Mouse (Mus musculus) hindbrain, embryonic 13.5 days (tissue): Measurements from ENCODE around the gene Rbmx. TPM values are rescaled to one million over a fixed set of nuclear protein-coding genes. Genes with fewer than 3 reads are reported as not detected.

Source experiments
- ATAC-seq: fragments of 200-750 bp; cut with Nextera tagmentation; 2 replicates; pipeline ENCODE4 v1.8.0; 2017; ENCODE audit warnings: moderate TSS enrichment; ENCODE audit not compliant: low FRiP score
- H3K27ac ChIP-seq: fragments of 300-500 bp; sonication (generic); 2 replicates; pipeline ENCODE4 v1.5.1; 2015; ENCODE audit warnings: inconsistent platforms, mild to moderate bottlenecking, moderate library complexity
- H3K27me3 ChIP-seq: fragments of 300-500 bp; sonication (generic); 2 replicates; pipeline ENCODE4 v1.6.1; 2015; ENCODE audit warnings: mild to moderate bottlenecking, inconsistent platforms
- H3K36me3 ChIP-seq: fragments of 300-500 bp; sonication (generic); 2 replicates; pipeline ENCODE4 v1.6.1; 2015; ENCODE audit warnings: mild to moderate bottlenecking, inconsistent platforms
- H3K4me1 ChIP-seq: fragments of 300-500 bp; sonication (generic); replicated peaks from 2 replicates; pipeline ENCODE4 v1.6.1; 2015; ENCODE audit warnings: inconsistent platforms
- H3K4me2 ChIP-seq: fragments of 300-500 bp; sonication (generic); 2 replicates; pipeline ENCODE4 v1.6.1; 2015; ENCODE audit warnings: inconsistent platforms, mild to moderate bottlenecking, moderate library complexity
- H3K4me3 ChIP-seq: fragments of 300-500 bp; sonication (generic); 2 replicates; pipeline ENCODE4 v1.5.1; 2015; ENCODE audit warnings: mild to moderate bottlenecking, inconsistent platforms
- H3K9ac ChIP-seq: fragments of 300-500 bp; sonication (generic); 2 replicates; pipeline ENCODE4 v1.6.1; 2015; ENCODE audit warnings: mild to moderate bottlenecking, inconsistent platforms
- H3K9me3 ChIP-seq: fragments of 300-500 bp; sonication (generic); 2 replicates; pipeline ENCODE4 v1.6.1; 2016; ENCODE audit warnings: inconsistent platforms
- WGBS: fragments of 180-500 bp; shearing (Covaris S2); methylation state at CpG from one replicate; pipeline ENCODE4 v1.1.7; 2015; 5-methylcytosine and 5-hydroxymethylcytosine counted together
- polyA plus RNA-seq: library from polyadenylated mRNA; unstranded; fragments of >200 nt; fragmentation: Nextera tagmentation; extraction: Ambion mirVana; gene quantifications from 2 replicates; pipeline ENCODE4 v1.2.1, GENCODE M21; 2015

Gene Rbmx
- polyA plus RNA-seq: 221 and 224 TPM in 2 replicates

DNA sequence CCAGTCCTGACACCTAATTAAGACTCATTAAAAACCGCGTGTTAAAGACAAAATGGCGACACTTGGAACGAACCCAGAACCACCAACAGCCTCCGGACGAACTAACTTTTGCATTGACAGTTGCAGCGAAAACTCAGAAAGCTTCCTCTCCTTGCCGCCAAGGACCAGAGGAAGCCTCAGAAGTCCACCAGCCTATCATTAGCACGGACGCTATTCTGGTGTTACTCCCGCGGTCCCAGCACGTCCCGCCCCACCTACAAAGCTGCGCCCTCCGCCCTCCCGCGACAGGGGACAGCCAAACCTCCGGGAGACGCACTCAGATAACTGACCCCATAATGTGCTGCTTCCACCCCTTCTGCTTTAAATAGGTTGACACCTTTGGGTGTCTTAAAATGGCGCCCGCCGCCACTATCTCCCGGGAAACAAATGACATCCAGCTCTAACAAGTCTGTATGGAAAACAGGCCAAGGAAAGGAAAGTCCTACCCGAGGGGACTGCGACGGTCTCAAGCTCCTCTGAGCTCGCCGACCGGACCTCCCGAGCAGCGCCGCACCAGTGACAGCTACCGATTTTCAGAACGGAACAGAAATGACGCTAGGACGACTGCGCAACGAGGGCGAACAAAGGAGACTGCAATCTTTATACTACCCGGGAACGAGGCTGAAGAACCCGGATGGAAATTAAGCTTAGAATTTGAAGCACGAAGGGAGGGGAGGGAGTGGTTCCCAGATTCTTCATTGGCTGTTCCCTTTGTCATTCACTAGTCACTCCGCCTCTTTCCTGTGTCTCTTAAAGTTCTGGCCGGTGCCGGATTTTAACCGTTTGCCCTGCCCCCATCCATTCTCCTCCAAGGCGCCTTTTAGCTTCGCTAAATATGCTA is at the start of gene Rbmx:
Rbmx (minus strand) TSS at position 670 of the 880 bp plus-strand sequence.
- Histone ChIP-seq H3K4me1 (peaks cover 4% of the 10 kb centered on the region; the same call in 1 of the 2 replicates), H3K9ac (peak within 1 kb of the TSS; percentile 77), H3K27me3 (no peaks in the 10 kb centered on the region), H3K36me3 (peaks cover 20% of the 10 kb centered on the region), H3K27ac (peak within 1 kb of the TSS; percentile 94), H3K4me3 (peak within 1 kb of the TSS; percentile 56), H3K4me2 (peak within 1 kb of the TSS; percentile 58), H3K9me3 (no peaks in the 10 kb centered on the region)
- WGBS: 20% methylated on average over 50 of the region's 50 CpGs
- peak; percentile 96 for ATAC-seq

DNA sequence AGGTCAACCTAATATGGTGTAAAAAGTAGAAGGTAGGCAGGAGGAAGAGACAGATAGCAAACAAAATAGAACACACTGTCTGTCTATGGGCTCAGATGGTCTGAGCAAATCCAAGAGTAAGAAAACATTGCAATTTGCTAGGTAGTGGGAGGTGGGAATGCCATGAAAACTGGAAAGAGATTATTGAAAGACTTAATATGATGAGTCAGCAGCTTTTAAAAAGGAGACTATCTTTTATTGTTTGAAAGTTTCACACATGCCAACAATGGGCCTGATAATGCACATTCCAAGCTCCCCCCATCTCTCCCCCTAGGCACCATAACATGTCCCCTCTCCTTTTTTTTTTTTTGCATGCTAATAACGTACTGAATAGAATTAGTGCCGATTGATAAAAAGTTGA is 41.1 kb upstream of the Rbmx start:
- H3K9me3 ChIP-seq: no peaks in the 10 kb centered on the region
- WGBS: 92% methylated on average over 2 of the region's 2 CpGs
- no peak overlapping the region for H3K4me2 ChIP-seq

DNA sequence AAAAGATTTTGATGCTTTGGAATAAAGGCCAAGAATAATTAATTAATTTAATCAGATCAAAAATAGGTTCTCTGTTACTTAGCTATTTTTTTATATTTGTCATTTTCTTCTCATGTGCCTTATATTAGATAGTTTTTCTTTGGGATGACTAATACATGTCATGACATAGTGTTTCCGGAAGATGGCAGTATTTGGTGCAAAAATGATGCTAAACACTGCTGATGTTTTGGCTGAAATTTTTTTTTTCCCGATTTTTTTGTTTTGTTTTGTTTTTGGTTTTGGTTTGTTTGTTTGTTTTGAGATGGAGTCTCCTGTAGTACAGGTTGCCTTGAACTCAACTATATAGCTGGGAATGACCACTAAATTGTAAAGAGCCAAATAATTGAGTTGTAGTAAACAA is 38.8 kb upstream of the Rbmx start:
- no peaks in the 10 kb centered on the region for H3K4me1 ChIP-seq
- no peak overlapping the region for H3K27ac ChIP-seq
- H3K9me3 ChIP-seq: no peaks in the 10 kb centered on the region
- ATAC-seq: no peak
- H3K4me3 ChIP-seq: no peak overlapping the region
- no peaks in the 10 kb centered on the region for H3K27me3 ChIP-seq
- no peak overlapping the region for H3K9ac ChIP-seq
- no peaks in the 10 kb centered on the region for H3K36me3 ChIP-seq
- no peak overlapping the region for H3K4me2 ChIP-seq
- WGBS: 8% methylated on average over 2 of the region's 2 CpGs

More for the DNA sequence above, 41.1 kb upstream of the Rbmx start:
- Histone ChIP-seq H3K27ac (no peak overlapping the region), H3K4me1 (no peaks in the 10 kb centered on the region), H3K4me3 (no peak overlapping the region), H3K9ac (no peak overlapping the region), H3K27me3 (no peaks in the 10 kb centered on the region), H3K36me3 (no peaks in the 10 kb centered on the region)
- no peak for ATAC-seq

DNA sequence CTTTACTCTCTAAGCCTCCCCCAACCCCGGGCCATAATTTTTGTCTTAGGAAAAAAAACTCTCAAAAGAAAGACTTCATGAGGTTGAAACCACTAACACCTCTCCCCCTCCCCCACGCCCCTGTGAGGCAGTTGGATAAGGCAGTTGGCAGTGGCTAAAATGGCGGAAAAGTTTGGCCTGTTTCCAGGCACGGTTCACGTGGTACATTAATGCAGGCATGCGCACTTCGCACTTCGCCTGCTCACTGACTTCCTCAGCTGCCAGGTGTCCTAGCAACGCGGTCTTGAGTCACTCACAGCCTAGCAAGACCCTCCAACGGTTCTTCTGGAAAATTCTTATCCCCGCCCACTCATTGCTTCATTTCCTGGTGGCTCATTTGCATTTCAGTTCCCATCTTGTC is 15.9 kb upstream of the Rbmx start, which contains the start of gene Gm364:
Gm364 (plus strand) TSS at position 386 of the 400 bp plus-strand sequence.
- WGBS: 92% methylated on average over 12 of the region's 12 CpGs
- Histone ChIP-seq H3K36me3 (no peaks in the 10 kb centered on the region), H3K4me2 (no peak within 1 kb of the TSS), H3K4me1 (no peaks in the 10 kb centered on the region), H3K4me3 (no peak within 1 kb of the TSS), H3K9ac (no peak within 1 kb of the TSS), H3K27ac (no peak within 1 kb of the TSS), H3K27me3 (no peaks in the 10 kb centered on the region), H3K9me3 (no peaks in the 10 kb centered on the region)
- ATAC-seq: no peak

DNA sequence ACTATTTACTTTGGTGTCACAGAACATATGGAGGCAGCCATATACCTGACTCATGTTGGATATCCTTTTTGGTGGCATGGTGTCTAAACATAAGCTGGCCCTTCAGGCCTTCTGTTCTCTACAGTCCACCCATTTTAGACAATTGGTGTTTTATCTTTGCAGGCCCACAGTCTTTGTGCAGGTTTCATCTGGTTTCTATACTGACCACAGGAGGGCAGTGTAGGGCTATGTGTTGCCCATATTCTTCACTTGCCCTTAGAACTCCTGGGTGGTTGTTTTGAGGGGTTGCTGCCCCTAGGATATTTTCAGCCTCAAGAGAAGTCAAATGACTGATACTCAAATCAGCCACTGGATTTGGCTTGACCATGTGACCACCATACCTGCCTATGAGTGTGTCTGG is 10.8 kb upstream of the Rbmx start:
- Histone ChIP-seq H3K4me2 (no peak overlapping the region), H3K9ac (no peak overlapping the region), H3K27me3 (no peaks in the 10 kb centered on the region), H3K36me3 (no peaks in the 10 kb centered on the region), H3K4me3 (no peak overlapping the region), H3K27ac (no peak overlapping the region), H3K9me3 (no peaks in the 10 kb centered on the region), H3K4me1 (no peaks in the 10 kb centered on the region)
- ATAC-seq: no peak

DNA sequence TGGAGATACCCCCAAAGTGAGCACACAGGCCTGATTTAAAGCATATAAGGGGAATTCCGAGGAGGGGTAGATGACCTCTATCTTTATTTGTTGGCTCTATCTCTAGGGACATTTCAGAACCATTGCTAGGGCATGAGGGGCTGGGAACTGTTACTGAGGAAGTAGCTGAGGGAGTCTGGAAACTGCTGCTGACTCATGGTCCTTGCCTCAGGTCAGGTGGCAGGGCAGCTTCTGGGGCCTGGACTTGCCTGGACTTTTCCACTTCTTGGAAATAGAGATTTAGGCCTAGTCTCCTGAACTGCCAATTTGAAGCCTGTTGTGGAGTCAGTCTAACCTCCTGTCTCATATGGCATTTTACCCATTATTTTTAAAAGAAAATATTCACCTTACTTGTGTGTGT is 8.6 kb upstream of the Rbmx start:
- no peak overlapping the region for H3K9ac ChIP-seq
- no peaks in the 10 kb centered on the region for H3K27me3 ChIP-seq
- no peaks in the 10 kb centered on the region for H3K4me1 ChIP-seq
- ATAC-seq: no peak
- no peak overlapping the region for H3K27ac ChIP-seq
- H3K4me2 ChIP-seq: no peak overlapping the region
- no peaks in the 10 kb centered on the region for H3K36me3 ChIP-seq
- H3K9me3 ChIP-seq: no peaks in the 10 kb centered on the region
- H3K4me3 ChIP-seq: no peak overlapping the region
- 86% methylated on average over 1 of the region's 1 CpGs for WGBS

DNA sequence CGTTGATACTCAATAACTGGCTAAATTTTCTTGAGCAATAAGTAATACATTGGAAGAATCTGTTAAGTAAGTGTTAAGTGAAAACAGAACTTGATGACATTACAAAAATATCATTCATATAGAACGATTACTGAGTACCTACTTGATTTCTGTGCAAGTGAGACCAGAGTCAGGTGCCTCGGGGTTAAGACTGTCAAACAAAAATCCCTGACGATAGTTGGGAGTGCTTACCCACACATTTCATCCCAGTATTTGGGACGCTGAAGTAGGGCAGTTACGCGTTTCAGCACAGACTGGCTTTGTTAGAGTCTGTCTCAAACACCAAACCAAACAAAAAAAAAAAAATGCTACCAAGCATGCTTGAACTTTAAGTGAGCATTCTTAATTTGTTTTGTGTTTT is 576 bp upstream of the Rbmx start:
- H3K27ac ChIP-seq: no peak overlapping the region
- no peaks in the 10 kb centered on the region for H3K9me3 ChIP-seq

DNA sequence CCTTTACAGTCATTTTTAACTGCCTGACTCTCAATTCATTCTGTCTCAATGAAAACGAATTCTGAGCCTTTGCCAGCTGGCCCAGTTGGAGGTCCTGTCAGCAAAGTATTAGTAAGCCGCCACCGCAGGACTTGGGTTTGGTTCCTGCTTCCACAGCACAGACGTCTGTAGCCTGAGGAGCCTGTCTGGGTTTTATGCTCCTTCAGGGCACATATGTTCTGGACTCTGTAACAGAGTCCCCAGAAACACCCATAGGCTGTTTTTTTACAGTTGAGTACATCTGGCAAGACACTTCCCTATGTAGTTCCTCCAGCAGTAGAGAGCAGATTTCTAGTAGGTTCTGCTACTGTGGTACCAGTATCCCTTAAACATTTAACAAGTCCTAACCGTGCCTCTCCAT is 11.9 kb downstream of the Rbmx start:
- Histone ChIP-seq H3K27me3 (no peaks in the 10 kb centered on the region), H3K9ac (no peak overlapping the region), H3K4me3 (no peak overlapping the region), H3K4me1 (no peaks in the 10 kb centered on the region), H3K27ac (no peak overlapping the region), H3K36me3 (peaks cover 44% of the 10 kb centered on the region), H3K9me3 (no peaks in the 10 kb centered on the region), H3K4me2 (no peak overlapping the region)
- WGBS: 63% methylated on average over 5 of the region's 5 CpGs
- peak; percentile 61; the same call in 1 of the 2 replicates for ATAC-seq

More for the DNA sequence above, 576 bp upstream of the Rbmx start:
- H3K4me1 ChIP-seq: peaks cover 4% of the 10 kb centered on the region; the same call in 1 of the 2 replicates
- no peaks in the 10 kb centered on the region for H3K27me3 ChIP-seq
- ATAC-seq: peak; percentile 47
- H3K4me2 ChIP-seq: peak overlapping the region; percentile 46
- H3K9ac ChIP-seq: no peak overlapping the region
- peaks cover 15% of the 10 kb centered on the region for H3K36me3 ChIP-seq
- peak overlapping the region; percentile 56 for H3K4me3 ChIP-seq
- 18% methylated on average over 7 of the region's 7 CpGs for WGBS

DNA sequence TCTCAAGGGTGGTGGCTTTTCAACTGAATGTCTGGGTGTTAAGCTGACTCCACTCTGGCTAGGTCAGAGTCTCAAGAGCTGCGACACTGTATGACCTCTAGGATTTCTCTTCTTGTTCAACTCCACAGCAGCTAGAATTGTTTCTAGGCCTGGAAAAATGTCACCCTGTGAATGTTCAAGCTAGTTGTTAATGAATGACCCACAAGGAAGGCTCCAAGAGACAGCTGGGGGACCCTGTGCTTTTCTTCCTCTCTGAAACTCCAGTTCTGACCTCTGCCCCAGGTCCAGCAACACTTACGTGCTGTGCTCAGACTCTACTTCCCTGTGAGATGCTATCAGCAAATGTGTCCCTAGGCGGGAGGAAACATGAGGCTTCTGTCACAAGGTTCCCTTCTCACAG is 14.3 kb downstream of the Rbmx start:
- no peak for ATAC-seq
- H3K4me1 ChIP-seq: no peaks in the 10 kb centered on the region
- no peak overlapping the region for H3K27ac ChIP-seq
- 79% methylated on average over 3 of the region's 3 CpGs for WGBS
- H3K36me3 ChIP-seq: peaks cover 36% of the 10 kb centered on the region
- H3K4me2 ChIP-seq: no peak overlapping the region
- no peak overlapping the region for H3K9ac ChIP-seq
- no peak overlapping the region for H3K4me3 ChIP-seq
- no peaks in the 10 kb centered on the region for H3K9me3 ChIP-seq
- H3K27me3 ChIP-seq: no peaks in the 10 kb centered on the region

DNA sequence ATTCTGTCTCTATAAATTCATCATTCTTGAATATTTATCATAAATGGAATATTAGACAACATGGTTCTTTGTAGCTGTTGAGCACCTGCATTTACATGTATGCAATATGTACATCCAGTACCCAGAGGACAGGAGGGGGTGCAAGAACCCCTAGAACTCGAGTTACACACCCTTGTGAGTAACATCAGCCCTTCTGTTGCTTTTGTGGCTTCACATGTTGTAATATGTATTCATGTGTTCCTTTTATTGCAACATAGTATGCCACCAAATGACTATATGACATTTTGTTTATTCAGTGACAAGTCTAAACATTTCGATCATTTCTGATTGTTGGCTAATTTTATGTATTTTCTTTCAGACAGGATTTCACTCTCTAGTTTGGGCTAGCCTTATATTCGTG is 15.7 kb downstream of the Rbmx start:
- H3K27ac ChIP-seq: no peak overlapping the region
- no peaks in the 10 kb centered on the region for H3K9me3 ChIP-seq
- H3K4me3 ChIP-seq: no peak overlapping the region
- ATAC-seq: no peak
- H3K4me1 ChIP-seq: no peaks in the 10 kb centered on the region
- WGBS: 77% methylated on average over 3 of the region's 3 CpGs
- no peaks in the 10 kb centered on the region for H3K27me3 ChIP-seq
- H3K36me3 ChIP-seq: peaks cover 33% of the 10 kb centered on the region
- no peak overlapping the region for H3K4me2 ChIP-seq
- no peak overlapping the region for H3K9ac ChIP-seq

DNA sequence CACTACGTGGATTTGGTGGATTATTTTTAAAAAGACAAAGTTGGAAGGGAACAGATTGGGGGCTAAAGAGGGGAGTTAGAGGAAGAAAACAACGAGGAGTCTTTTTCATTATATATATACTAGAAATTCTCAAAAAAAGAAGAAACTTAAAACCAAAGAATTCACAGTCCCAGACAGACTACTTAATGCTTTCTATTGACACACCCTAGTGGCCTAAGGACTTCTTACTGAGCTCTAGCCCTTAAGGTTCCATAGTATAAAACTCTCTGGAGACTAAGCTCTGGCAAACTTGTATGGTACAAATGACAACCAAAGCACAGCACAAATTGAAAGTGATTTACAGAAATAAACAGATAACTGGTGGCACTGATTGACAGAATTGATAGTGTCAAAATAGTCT is 18.8 kb downstream of the Rbmx start:
- no peak overlapping the region for H3K9ac ChIP-seq
- peaks cover 19% of the 10 kb centered on the region for H3K36me3 ChIP-seq
- H3K4me2 ChIP-seq: no peak overlapping the region
- H3K4me3 ChIP-seq: no peak overlapping the region
- no peaks in the 10 kb centered on the region for H3K9me3 ChIP-seq
- no peaks in the 10 kb centered on the region for H3K4me1 ChIP-seq
- ATAC-seq: no peak
- 91% methylated on average over 2 of the region's 2 CpGs for WGBS
- no peak overlapping the region for H3K27ac ChIP-seq
- H3K27me3 ChIP-seq: no peaks in the 10 kb centered on the region

DNA sequence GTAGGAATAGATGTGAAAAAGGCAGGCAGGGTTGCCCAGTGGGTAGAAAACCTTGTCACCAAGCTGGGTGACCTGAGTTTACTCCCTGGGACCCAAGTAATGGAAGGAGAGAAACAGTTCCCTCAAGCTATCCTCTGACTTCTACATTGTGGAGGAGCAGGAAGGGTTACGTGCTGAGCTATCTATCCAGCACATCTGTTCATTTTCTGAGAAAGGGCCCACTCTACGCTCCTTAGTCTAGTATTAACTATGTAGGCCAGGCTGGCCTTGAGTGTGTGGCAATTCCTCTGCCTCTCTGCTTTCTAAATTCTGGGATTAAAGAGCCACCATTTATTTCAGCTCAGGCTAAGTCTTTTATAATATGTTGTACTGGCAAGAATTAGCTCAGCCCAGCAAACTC is 19.3 kb downstream of the Rbmx start:
- ATAC-seq: no peak
- H3K27me3 ChIP-seq: no peaks in the 10 kb centered on the region
- peaks cover 16% of the 10 kb centered on the region for H3K36me3 ChIP-seq
- 89% methylated on average over 2 of the region's 2 CpGs for WGBS
- H3K4me1 ChIP-seq: no peaks in the 10 kb centered on the region
- H3K9me3 ChIP-seq: no peaks in the 10 kb centered on the region
- no peak overlapping the region for H3K27ac ChIP-seq
- no peak overlapping the region for H3K4me3 ChIP-seq
- no peak overlapping the region for H3K4me2 ChIP-seq
- no peak overlapping the region for H3K9ac ChIP-seq

DNA sequence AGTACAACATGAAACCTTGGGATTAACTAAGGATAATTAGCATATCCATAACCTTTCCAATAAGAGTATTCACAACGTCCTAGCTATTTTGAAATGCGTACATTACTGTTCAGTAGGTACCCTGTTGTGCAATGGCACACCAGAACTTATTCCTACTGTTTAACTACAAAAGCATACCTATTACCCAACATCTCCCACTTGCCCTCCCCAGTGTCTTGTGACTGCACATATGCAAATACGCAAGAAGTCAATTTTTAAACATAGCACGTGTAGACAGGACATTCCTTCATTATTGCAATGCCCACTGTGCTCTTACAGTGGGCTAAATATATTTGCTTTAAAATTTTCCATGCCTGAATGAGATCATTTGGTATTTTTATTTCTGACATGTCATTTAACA is 19.9 kb downstream of the Rbmx start:
- no peaks in the 10 kb centered on the region for H3K9me3 ChIP-seq
- H3K4me2 ChIP-seq: no peak overlapping the region
- no peak overlapping the region for H3K4me3 ChIP-seq
- H3K9ac ChIP-seq: no peak overlapping the region
- no peak for ATAC-seq
- 86% methylated on average over 4 of the region's 4 CpGs for WGBS
- peaks cover 14% of the 10 kb centered on the region for H3K36me3 ChIP-seq
- H3K27ac ChIP-seq: no peak overlapping the region
- H3K4me1 ChIP-seq: no peaks in the 10 kb centered on the region
- no peaks in the 10 kb centered on the region for H3K27me3 ChIP-seq
